Mouse (Mus musculus): ENCODE measurements around the gene Lrrc32. TPM values are rescaled to one million over a fixed set of nuclear protein-coding genes. Genes with fewer than 3 reads are reported as not detected.

Gene Lrrc32
- polyA plus RNA-seq, 1 experiment from 2014 or later: 6.9 TPM

DNA sequence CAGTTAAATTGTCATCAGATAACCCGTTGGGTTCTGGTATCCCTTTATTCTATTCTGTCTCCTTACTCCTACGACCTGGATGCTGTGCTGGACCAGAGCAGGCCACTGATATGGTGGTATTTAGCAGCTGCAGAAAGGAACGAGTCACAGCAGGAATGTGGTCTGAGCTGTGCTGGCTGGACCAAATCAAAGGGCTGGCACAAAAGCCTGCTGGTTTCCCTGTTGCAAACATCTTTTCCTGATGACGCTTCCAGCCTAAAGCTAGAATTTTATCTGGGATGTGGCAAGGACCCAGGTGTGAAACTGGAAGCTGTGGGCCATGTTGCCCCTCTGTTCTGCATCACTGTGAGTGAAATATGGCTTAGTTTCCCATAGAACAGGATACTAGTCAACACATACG is 8.4 kb downstream of the Lrrc32 start:
- Histone ChIP-seq H3K36me3 (ENCODE audit: control insufficient read depth, insufficient read depth) (peaks cover 3% of the 10 kb centered on the region; the same call in 1 of the 2 replicates), H3K9me3 (ENCODE audit: control insufficient read depth) (no peaks in the 10 kb centered on the region), H3K4me1 (replicated peaks; ENCODE audit: control insufficient read depth, insufficient read depth, low read length) (no peaks in the 10 kb centered on the region), H3K9ac (ENCODE audit: low read depth, low read length) (no peak overlapping the region), H3K4me2 (replicated peaks; ENCODE audit: low read depth) (no peak overlapping the region), H3K27ac (ENCODE audit: low read depth, low read length) (no peak overlapping the region), H3K27me3 (replicated peaks; ENCODE audit: control insufficient read depth, insufficient read depth, low read length) (no peaks in the 10 kb centered on the region), H3K4me3 (ENCODE audit: low read depth, low read length) (no peak overlapping the region)
- ATAC-seq: no peak
- no peak for TF ChIP-seq CTCF (IDR thresholded peaks at IDR 0.05; ENCODE audit: low read depth)
- 72% methylated on average over 5 of the region's 5 CpGs for WGBS

DNA sequence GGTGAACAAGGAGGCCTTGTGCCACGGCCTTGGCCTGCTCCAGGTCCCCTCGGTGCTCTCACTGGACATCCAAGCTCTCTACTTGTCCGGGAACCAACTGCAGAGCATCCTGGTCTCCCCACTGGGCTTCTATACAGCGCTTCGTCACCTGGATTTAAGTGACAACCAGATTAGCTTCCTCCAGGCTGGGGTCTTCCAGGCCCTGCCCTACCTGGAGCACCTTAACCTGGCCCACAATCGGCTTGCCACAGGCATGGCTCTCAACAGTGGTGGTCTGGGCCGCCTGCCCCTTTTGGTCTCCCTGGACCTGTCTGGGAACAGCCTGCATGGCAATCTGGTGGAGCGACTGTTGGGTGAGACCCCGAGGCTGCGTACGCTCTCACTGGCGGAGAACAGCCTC is 9.0 kb downstream of the Lrrc32 start:
- H3K27ac ChIP-seq (ENCODE audit: low read depth, low read length): no peak overlapping the region
- WGBS: 91% methylated on average over 12 of the region's 12 CpGs
- no peak overlapping the region for H3K9ac ChIP-seq (ENCODE audit: low read depth, low read length)
- no peak overlapping the region for H3K4me3 ChIP-seq (ENCODE audit: low read depth, low read length)
- no peak overlapping the region for H3K4me2 ChIP-seq (replicated peaks; ENCODE audit: low read depth)
- H3K9me3 ChIP-seq (ENCODE audit: control insufficient read depth): no peaks in the 10 kb centered on the region
- H3K36me3 ChIP-seq (ENCODE audit: control insufficient read depth, insufficient read depth): peaks cover 3% of the 10 kb centered on the region; the same call in 1 of the 2 replicates
- no peak for ATAC-seq
- TF ChIP-seq CTCF (IDR thresholded peaks at IDR 0.05; ENCODE audit: low read depth): no peak
- H3K4me1 ChIP-seq (replicated peaks; ENCODE audit: control insufficient read depth, insufficient read depth, low read length): no peaks in the 10 kb centered on the region
- no peaks in the 10 kb centered on the region for H3K27me3 ChIP-seq (replicated peaks; ENCODE audit: control insufficient read depth, insufficient read depth, low read length)

GRCm38 (mm10) chr7:98498656-98499560 is 9.8 kb downstream of the Lrrc32 start:
- Histone ChIP-seq H3K27me3 (replicated peaks; ENCODE audit: control insufficient read depth, insufficient read depth, low read length) (no peaks in the 10 kb centered on the region), H3K4me1 (replicated peaks; ENCODE audit: control insufficient read depth, insufficient read depth, low read length) (no peaks in the 10 kb centered on the region), H3K36me3 (ENCODE audit: control insufficient read depth, insufficient read depth) (peaks cover 3% of the 10 kb centered on the region; the same call in 1 of the 2 replicates), H3K27ac (ENCODE audit: low read depth, low read length) (no peak overlapping the region), H3K9ac (ENCODE audit: low read depth, low read length) (no peak overlapping the region), H3K4me2 (replicated peaks; ENCODE audit: low read depth) (no peak overlapping the region), H3K9me3 (ENCODE audit: control insufficient read depth) (no peaks in the 10 kb centered on the region), H3K4me3 (ENCODE audit: low read depth, low read length) (no peak overlapping the region)
- WGBS: 78% methylated on average over 20 of the region's 20 CpGs
- no peak for TF ChIP-seq CTCF (IDR thresholded peaks at IDR 0.05; ENCODE audit: low read depth)
- ATAC-seq: no peak

DNA sequence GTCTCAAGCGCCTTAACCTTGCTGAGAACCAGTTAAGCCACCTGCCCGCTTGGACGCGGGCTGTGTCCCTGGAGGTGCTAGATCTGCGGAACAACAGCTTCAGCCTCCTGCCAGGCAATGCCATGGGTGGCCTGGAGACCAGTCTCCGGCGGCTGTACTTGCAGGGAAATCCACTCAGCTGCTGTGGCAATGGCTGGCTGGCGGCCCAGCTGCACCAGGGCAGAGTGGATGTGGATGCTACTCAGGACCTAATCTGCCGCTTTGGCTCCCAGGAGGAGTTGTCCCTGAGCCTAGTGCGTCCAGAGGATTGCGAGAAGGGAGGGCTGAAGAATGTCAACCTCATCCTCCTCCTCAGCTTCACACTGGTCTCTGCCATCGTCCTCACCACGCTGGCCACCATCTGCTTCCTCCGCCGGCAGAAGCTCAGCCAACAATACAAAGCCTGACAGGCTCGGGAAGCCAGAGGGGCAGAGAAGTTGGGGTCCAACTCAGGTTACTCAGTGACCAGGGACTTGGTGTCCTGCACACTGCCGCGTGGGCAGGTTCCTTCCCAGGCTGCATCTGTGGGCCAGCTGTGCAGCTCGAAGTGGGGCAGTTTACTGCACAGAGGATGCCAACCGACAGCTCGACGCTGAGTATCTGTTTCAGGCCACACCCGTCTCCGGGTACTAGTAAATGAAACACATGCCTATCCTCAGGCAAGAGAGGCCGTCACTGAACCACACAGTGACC is 10.6 kb downstream of the Lrrc32 start:
- Histone ChIP-seq H3K4me1 (replicated peaks; ENCODE audit: control insufficient read depth, insufficient read depth, low read length) (no peaks in the 10 kb centered on the region), H3K9ac (ENCODE audit: low read depth, low read length) (no peak overlapping the region), H3K27me3 (replicated peaks; ENCODE audit: control insufficient read depth, insufficient read depth, low read length) (no peaks in the 10 kb centered on the region), H3K36me3 (ENCODE audit: control insufficient read depth, insufficient read depth) (peaks cover 3% of the 10 kb centered on the region; the same call in 1 of the 2 replicates), H3K27ac (ENCODE audit: low read depth, low read length) (no peak overlapping the region), H3K4me2 (replicated peaks; ENCODE audit: low read depth) (no peak overlapping the region), H3K9me3 (ENCODE audit: control insufficient read depth) (no peaks in the 10 kb centered on the region), H3K4me3 (ENCODE audit: low read depth, low read length) (no peak overlapping the region)
- no peak for TF ChIP-seq CTCF (IDR thresholded peaks at IDR 0.05; ENCODE audit: low read depth)
- WGBS: 70% methylated on average over 25 of the region's 25 CpGs
- ATAC-seq: no peak

DNA sequence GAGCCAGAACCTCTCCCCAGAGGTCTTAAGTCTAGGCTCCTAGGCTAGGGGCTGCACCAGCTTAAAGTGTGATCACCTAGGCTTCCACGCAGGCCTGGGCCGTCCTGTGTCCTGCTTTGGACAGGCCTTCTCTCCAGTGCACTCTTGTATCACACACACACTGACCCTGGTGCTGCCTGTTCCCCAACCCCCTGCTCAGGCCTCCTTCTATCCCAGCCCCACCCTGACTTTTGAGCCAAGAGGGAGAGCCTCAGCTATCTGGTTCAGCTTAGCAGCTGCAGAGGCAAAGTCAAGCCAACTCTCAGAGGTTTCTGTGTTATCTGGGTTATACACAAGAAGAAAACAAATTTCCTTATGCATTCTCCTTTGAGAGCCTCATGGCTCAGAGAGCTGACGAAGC is 11.4 kb downstream of the Lrrc32 start:
- H3K4me2 ChIP-seq (replicated peaks; ENCODE audit: low read depth): no peak overlapping the region
- no peaks in the 10 kb centered on the region for H3K4me1 ChIP-seq (replicated peaks; ENCODE audit: control insufficient read depth, insufficient read depth, low read length)
- 69% methylated on average over 3 of the region's 3 CpGs for WGBS
- H3K9ac ChIP-seq (ENCODE audit: low read depth, low read length): no peak overlapping the region
- no peak overlapping the region for H3K27ac ChIP-seq (ENCODE audit: low read depth, low read length)
- H3K4me3 ChIP-seq (ENCODE audit: low read depth, low read length): no peak overlapping the region
- TF ChIP-seq CTCF (IDR thresholded peaks at IDR 0.05; ENCODE audit: low read depth): no peak
- no peaks in the 10 kb centered on the region for H3K27me3 ChIP-seq (replicated peaks; ENCODE audit: control insufficient read depth, insufficient read depth, low read length)
- H3K36me3 ChIP-seq (ENCODE audit: control insufficient read depth, insufficient read depth): peaks cover 3% of the 10 kb centered on the region; the same call in 1 of the 2 replicates
- no peak for ATAC-seq
- no peaks in the 10 kb centered on the region for H3K9me3 ChIP-seq (ENCODE audit: control insufficient read depth)

DNA sequence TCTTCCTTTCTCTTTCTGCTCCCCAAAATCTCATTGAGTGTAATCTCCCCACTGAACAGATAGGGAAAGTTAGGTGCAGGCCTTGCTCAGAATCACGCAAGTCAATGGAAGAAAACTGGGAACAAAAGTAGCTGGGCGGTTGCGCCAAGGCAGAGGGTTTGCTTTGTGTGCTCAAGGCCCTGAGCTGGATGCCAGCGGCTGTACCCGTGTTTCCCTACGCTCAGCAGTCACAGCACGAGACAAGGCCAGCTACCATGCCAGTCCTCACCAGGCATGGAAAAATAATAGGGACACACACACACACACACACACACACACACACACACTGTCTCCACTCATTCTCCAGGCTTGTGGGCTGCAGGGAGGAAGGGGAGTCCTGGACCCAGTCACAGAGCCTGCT is 12.0 kb downstream of the Lrrc32 start:
- TF ChIP-seq CTCF (IDR thresholded peaks at IDR 0.05; ENCODE audit: low read depth): no peak
- Histone ChIP-seq H3K4me3 (ENCODE audit: low read depth, low read length) (no peak overlapping the region), H3K4me1 (replicated peaks; ENCODE audit: control insufficient read depth, insufficient read depth, low read length) (no peaks in the 10 kb centered on the region), H3K27me3 (replicated peaks; ENCODE audit: control insufficient read depth, insufficient read depth, low read length) (no peaks in the 10 kb centered on the region), H3K36me3 (ENCODE audit: control insufficient read depth, insufficient read depth) (peaks cover 3% of the 10 kb centered on the region; the same call in 1 of the 2 replicates), H3K9me3 (ENCODE audit: control insufficient read depth) (no peaks in the 10 kb centered on the region), H3K27ac (ENCODE audit: low read depth, low read length) (no peak overlapping the region), H3K9ac (ENCODE audit: low read depth, low read length) (no peak overlapping the region), H3K4me2 (replicated peaks; ENCODE audit: low read depth) (no peak overlapping the region)
- 90% methylated on average over 7 of the region's 7 CpGs for WGBS
- no peak for ATAC-seq

All from intestine, postnatal 0 days (tissue).